Mouse (Mus musculus): Measurements from ENCODE around the gene 4930579G24Rik. TPM values are rescaled to one million over a fixed set of nuclear protein-coding genes. Genes with fewer than 3 reads are reported as not detected.

4930579G24Rik gene
- 24.6 and 26.7 TPM in 2 replicates for polyA plus RNA-seq (2015; fragmentation: Nextera tagmentation; extraction: Ambion mirVana)

DNA sequence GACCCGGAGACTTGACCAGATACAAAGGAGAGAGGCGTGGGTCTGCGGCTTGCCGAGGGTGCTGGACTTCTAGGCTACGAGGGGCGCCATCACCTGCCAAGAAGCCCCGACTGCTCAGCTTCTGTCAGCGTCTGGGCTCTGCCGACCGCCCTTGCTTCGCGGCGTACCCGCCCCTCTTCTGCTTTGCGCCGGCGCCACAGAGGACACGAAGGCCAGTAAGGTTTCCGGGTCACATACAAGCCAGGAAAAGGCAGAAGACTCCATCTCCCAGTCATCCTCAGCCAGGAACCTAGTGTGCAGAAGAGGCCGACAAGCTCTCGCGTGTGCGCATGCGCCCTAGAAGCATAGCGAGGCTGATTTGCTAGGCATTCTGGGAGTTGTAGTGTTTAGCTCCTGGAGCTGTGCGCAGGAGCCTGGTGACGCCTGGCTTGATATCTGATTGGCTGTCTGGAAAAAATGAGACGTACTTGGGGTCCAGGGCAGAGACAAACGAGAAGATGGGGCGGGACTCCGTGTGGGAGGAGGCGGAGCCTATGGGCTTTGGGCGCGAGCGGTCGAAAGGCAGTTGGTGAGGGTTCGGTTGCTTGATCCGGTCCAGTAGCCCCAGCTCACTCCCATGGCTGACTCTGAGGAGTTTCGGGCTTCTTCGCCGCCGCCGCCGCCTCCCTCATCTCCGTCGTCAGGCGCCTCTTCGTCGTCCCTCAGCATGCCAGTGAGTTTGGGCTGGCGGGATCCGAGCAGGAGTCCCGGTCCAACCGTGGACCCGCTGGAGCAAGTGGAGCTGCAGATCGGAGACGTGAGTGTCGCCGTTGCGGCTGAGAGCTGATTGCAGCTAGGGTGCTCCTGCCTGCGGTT lies at the start of gene 4930579G24Rik:
TSS of gene 4930579G24Rik (plus strand) at position 519 of the 855 bp plus-strand sequence.
- no peaks in the 10 kb centered on the region for H3K4me1 ChIP-seq

GRCm38 (mm10) chr3:79579891-79580575 lies 48.8 kb upstream of the 4930579G24Rik start:
- H3K4me1 ChIP-seq, result 0 out of 2 replicates have a peak, but pooled peaks cover 7% of the 10 kb centered on the region
- H3K36me3 ChIP-seq, result no peaks in the 10 kb centered on the region
- 54% methylated on average over 5 of the region's 5 CpGs for WGBS
- no peaks in the 10 kb centered on the region for H3K9me3 ChIP-seq
- no peak overlapping the region for H3K9ac ChIP-seq
- peak; percentile 78; the same call in 1 of the 2 replicates for ATAC-seq (ENCODE audit: insufficient read depth, low FRiP score, low read depth)
- no peak overlapping the region for H3K27ac ChIP-seq
- H3K4me2 ChIP-seq, result no peak overlapping the region
- no peak overlapping the region for H3K4me3 ChIP-seq (replicated peaks)
- no peaks in the 10 kb centered on the region for H3K27me3 ChIP-seq (replicated peaks)

More for the DNA sequence above, at the start of gene 4930579G24Rik:
- Histone ChIP-seq H3K36me3 (peaks cover 17% of the 10 kb centered on the region), H3K27ac (peak within 1 kb of the TSS; percentile 85), H3K4me2 (peak within 1 kb of the TSS; percentile 67), H3K27me3 (replicated peaks) (no peaks in the 10 kb centered on the region), H3K9me3 (no peaks in the 10 kb centered on the region), H3K9ac (peak within 1 kb of the TSS; percentile 68), H3K4me3 (replicated peaks) (peak within 1 kb of the TSS; percentile 72)
- peak; percentile 99 for ATAC-seq (ENCODE audit: insufficient read depth, low FRiP score, low read depth)
- WGBS, result under 1% methylated on average over 60 of the region's 60 CpGs

DNA sequence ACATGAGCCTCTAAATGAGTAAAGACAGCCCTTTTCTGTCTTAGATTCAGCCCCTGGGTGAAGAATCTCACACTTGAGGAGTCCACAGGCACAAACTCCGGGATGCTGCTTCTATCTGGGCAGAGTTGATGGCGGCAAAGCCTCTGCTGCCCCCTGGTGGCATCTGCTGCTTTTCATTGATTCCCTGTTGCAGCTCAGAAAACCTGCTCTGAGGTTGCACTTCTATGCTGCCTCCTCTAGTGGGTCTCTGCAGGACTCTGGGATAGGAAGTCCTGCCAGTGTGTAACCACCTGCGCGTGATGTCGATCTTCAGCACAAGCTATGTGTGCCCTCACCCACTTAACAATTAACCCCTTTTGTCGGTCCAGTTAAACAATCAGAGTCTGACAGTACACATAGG lies 42.1 kb upstream of the 4930579G24Rik start:
- Histone ChIP-seq H3K4me3 (replicated peaks) (no peak overlapping the region), H3K9me3 (no peaks in the 10 kb centered on the region), H3K36me3 (no peaks in the 10 kb centered on the region), H3K27ac (no peak overlapping the region), H3K9ac (no peak overlapping the region), H3K4me2 (no peak overlapping the region), H3K4me1 (no peaks in the 10 kb centered on the region), H3K27me3 (replicated peaks) (no peaks in the 10 kb centered on the region)
- WGBS, result 4% methylated on average over 6 of the region's 6 CpGs
- peak; percentile 77 for ATAC-seq (ENCODE audit: insufficient read depth, low FRiP score, low read depth)

- no peak overlapping the region for H3K4me2 ChIP-seq
- no peak overlapping the region for H3K9ac ChIP-seq
- no peak for ATAC-seq (ENCODE audit: insufficient read depth, low FRiP score, low read depth)
- H3K36me3 ChIP-seq, result no peaks in the 10 kb centered on the region
- H3K27ac ChIP-seq, result no peak overlapping the region
- 0 out of 2 replicates have a peak, but pooled peaks cover 2% of the 10 kb centered on the region for H3K4me1 ChIP-seq
- no peak overlapping the region for H3K4me3 ChIP-seq (replicated peaks)
- H3K27me3 ChIP-seq (replicated peaks), result no peaks in the 10 kb centered on the region
- WGBS, result 58% methylated on average over 2 of the region's 2 CpGs
- no peaks in the 10 kb centered on the region for H3K9me3 ChIP-seq
Measured at GRCm38 (mm10) chr3:79589671-79590070, 39.2 kb upstream of the 4930579G24Rik start.

DNA sequence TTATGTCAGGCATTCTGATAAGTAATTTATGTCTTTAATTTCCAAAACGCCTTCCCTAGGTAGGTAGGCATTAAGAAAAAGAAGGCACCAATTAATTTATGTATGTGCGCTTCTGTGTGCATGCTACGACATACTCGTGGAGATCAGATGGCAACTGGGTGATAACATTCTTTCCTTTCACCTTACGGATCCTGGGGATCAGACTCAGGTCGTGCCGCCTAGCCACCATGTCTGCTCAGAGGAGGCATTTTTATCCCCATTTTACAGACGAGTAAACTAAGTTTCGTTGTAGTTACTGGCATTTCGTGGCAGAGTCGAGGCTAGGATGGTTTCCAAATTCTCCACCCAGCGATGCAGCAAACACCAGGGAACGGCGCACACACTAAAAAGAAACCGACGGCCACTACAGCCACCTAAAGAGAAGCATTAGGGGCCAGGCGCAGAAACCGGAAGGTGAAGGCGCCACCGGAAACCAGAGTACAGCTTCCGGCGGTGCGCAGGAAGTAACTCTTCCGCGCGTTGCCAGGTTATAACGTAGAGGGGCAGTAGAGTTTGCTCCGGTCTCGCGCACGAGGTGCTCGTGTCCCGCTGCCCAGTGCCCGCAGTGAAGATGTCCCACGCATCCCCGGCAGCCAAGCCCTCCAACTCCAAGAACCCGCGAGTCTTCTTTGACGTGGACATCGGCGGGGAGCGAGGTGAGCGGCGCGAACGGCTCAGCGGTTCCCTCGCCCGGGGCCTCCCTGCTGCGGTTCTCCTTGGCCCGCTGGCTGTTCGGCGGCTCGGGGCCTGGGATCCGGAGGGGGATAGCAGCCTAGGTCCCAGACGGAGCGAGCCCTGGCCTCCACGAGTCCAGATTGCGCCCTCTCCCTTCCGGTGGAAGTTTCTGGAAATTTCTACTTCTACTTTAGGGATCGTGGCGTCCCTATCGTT lies 37.8 kb upstream of the 4930579G24Rik start, which contains the start of gene Ppid:
TSS of gene Ppid (plus strand) at position 480 of the 930 bp plus-strand sequence.
- peak; percentile 84 for ATAC-seq (ENCODE audit: insufficient read depth, low FRiP score, low read depth)
- Histone ChIP-seq H3K4me3 (replicated peaks) (peak within 1 kb of the TSS; percentile 91), H3K4me1 (0 out of 2 replicates have a peak, but pooled peaks cover 2% of the 10 kb centered on the region), H3K9ac (peak within 1 kb of the TSS; percentile 84), H3K36me3 (0 out of 2 replicates have a peak, but pooled peaks cover 5% of the 10 kb centered on the region), H3K4me2 (peak within 1 kb of the TSS; percentile 67), H3K27me3 (replicated peaks) (no peaks in the 10 kb centered on the region), H3K9me3 (no peaks in the 10 kb centered on the region), H3K27ac (peak within 1 kb of the TSS; percentile 88)
- 3% methylated on average over 63 of the region's 63 CpGs for whole genome bisulfite sequencing

- H3K4me3 ChIP-seq (replicated peaks), result peak overlapping the region; percentile 91
- H3K4me2 ChIP-seq, result peak overlapping the region; percentile 67
- no peak for ATAC-seq (ENCODE audit: insufficient read depth, low FRiP score, low read depth)
- H3K27me3 ChIP-seq (replicated peaks), result no peaks in the 10 kb centered on the region
- H3K36me3 ChIP-seq, result peaks cover 9% of the 10 kb centered on the region; the same call in 1 of the 2 replicates
- H3K9ac ChIP-seq, result peak overlapping the region; percentile 84
- H3K27ac ChIP-seq, result peak overlapping the region; percentile 88
- 4% methylated on average over 15 of the region's 15 CpGs for WGBS
- H3K9me3 ChIP-seq, result no peaks in the 10 kb centered on the region
- H3K4me1 ChIP-seq, result 0 out of 2 replicates have a peak, but pooled peaks cover 2% of the 10 kb centered on the region
Measured at GRCm38 (mm10) chr3:79591793-79592471, 36.9 kb upstream of the 4930579G24Rik start.

- whole genome bisulfite sequencing, result 89% methylated on average over 7 of the region's 7 CpGs
- no peak overlapping the region for H3K4me2 ChIP-seq
- no peak for ATAC-seq (ENCODE audit: insufficient read depth, low FRiP score, low read depth)
- H3K27me3 ChIP-seq (replicated peaks), result no peaks in the 10 kb centered on the region
- H3K9ac ChIP-seq, result no peak overlapping the region
- peaks cover 21% of the 10 kb centered on the region for H3K36me3 ChIP-seq
- H3K27ac ChIP-seq, result no peak overlapping the region
- 0 out of 2 replicates have a peak, but pooled peaks cover 2% of the 10 kb centered on the region for H3K4me1 ChIP-seq
- H3K4me3 ChIP-seq (replicated peaks), result no peak overlapping the region
- H3K9me3 ChIP-seq, result no peaks in the 10 kb centered on the region
Measured at GRCm38 (mm10) chr3:79595468-79595867, 33.4 kb upstream of the 4930579G24Rik start.

DNA sequence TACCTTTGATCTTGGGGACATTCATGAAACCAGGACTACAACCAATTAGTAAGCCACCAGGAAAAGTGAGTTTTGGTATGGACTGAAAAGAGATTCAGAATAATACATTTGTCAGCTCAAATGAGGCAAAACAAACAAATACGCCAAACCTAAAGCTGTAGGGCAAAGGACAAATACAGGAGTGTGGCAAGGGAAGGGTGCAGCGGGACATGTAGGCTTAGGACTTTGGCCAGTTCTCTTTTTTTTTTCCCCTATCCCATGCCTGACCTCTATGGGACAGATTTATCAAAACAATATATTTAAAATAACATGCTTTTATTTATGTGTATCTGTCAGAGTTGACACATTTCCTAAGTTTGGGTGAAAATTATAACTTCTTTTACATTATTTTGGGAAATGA lies 19.0 kb upstream of the 4930579G24Rik start:
- ATAC-seq (ENCODE audit: insufficient read depth, low FRiP score, low read depth), result no peak
- H3K4me2 ChIP-seq, result no peak overlapping the region
- H3K27ac ChIP-seq, result no peak overlapping the region
- no peaks in the 10 kb centered on the region for H3K9me3 ChIP-seq
- WGBS, result 90% methylated on average over 2 of the region's 2 CpGs
- H3K36me3 ChIP-seq, result peaks cover 10% of the 10 kb centered on the region
- no peak overlapping the region for H3K4me3 ChIP-seq (replicated peaks)
- no peak overlapping the region for H3K9ac ChIP-seq
- no peaks in the 10 kb centered on the region for H3K4me1 ChIP-seq
- H3K27me3 ChIP-seq (replicated peaks), result no peaks in the 10 kb centered on the region

DNA sequence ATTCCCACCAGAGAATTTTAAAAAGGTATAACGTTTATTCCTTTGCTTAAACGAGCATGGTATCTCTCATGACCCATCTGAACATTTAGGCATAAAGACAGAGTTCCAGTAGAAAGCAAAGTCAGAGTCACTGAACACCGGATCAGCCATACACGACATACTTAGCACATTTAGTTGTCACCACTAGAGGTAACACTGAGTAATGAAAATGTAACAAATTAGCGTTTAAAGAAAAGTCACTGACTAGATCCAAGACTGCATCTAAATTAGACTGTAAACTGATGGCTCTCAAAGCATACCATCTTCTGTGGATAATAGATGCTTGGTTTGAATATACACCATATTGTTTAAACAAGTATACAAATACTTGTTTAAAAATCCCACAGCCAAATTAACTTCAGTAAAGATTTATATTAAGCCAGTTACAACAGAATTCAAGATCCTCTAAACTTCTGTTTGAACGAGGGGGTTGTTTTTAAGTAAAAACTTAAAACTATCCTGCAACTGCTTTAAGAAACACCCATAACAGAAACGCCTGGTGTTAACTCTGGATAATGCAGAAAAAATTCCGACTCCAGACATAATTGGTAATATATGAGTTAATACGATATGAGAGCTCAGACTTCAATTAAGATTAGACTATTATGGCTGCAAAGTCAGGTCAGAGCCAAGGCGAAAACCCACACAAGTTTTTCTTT lies 1.2 kb upstream of the 4930579G24Rik start:
- Histone ChIP-seq H3K4me1 (no peaks in the 10 kb centered on the region), H3K9ac (no peak overlapping the region; the same call in 1 of the 2 replicates), H3K4me3 (replicated peaks) (peak overlapping the region; percentile 72), H3K9me3 (no peaks in the 10 kb centered on the region), H3K4me2 (peak overlapping the region; percentile 59), H3K27ac (no peak overlapping the region), H3K36me3 (peaks cover 13% of the 10 kb centered on the region), H3K27me3 (replicated peaks) (no peaks in the 10 kb centered on the region)
- ATAC-seq (ENCODE audit: insufficient read depth, low FRiP score, low read depth), result no peak
- 19% methylated on average over 10 of the region's 10 CpGs for WGBS

GRCm38 (mm10) chr3:79628182-79628560 lies 708 bp upstream of the 4930579G24Rik start:
- Histone ChIP-seq H3K4me2 (peak overlapping the region; percentile 59), H3K4me1 (no peaks in the 10 kb centered on the region), H3K9ac (peak overlapping the region; percentile 3; the same call in 1 of the 2 replicates), H3K4me3 (replicated peaks) (peak overlapping the region; percentile 72), H3K27ac (peak overlapping the region; percentile 72), H3K9me3 (no peaks in the 10 kb centered on the region), H3K27me3 (replicated peaks) (no peaks in the 10 kb centered on the region), H3K36me3 (peaks cover 15% of the 10 kb centered on the region)
- under 1% methylated on average over 9 of the region's 9 CpGs for WGBS
- ATAC-seq (ENCODE audit: insufficient read depth, low FRiP score, low read depth), result no peak; the same call in 1 of the 2 replicates
